Mouse (Mus musculus) c-Kit-positive CD71-negative TER-119-negative erythroid progenitor cells, embryonic 14.5 days (primary cell): ENCODE measurements around the gene Epha1.
A peak's percentile ranks its signal among the peaks of the same experiment; 100 is the strongest.

Source experiments
- DNase-seq: peaks from one replicate; pipeline ENCODE4 v3.0.0-alpha.2; 2013; ENCODE audit warnings: low read depth

Gene Epha1

GRCm38 (mm10) chr6:42372816-42373547, at the start of gene Epha1:
Gene Epha1 (minus strand): TSS chr6:42373268.
- no peak for DNase-seq

DNA sequence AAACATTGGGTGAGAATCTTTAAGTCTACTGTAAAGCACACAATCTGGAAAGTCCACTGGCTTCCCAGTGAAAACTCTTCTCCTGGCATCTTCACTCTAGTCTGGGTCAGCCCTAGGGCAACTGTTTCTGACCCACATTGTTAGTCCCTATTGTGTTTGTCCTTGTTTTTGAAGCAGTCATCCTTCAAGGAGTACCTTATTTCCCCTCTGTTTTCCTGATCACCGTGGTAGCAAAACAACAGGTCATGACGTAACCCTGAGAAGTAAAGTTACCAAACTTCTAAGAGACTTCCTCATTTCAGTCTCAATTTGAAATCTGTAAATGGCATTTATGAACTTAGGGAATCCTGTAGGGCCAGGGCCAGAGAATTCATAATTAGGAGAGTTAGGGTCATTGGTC, 48.4 kb upstream of the Epha1 start:
- peak; percentile 39 for DNase-seq

- no peak for DNase-seq
Observed at GRCm38 (mm10) chr6:42419443-42419842, 46.4 kb upstream of the Epha1 start.

DNA sequence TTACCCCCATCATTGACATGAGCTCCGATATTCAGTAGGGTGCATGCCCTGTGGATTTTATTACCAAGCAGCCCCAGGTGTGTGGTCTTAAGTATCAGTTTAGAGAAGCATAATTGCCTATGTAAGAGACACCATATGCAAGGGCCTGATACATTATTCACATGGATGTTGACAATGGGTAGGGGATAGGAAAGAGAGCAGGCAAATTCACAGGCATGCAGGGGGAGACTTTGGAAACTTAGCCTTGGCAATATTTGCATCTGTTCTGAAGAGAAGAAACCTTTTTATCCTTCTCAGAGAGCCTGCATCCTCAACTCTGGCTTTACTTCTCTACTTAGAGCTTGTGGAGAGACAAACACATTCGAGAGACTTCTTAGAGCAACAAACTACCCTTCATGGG, 32.1 kb upstream of the Epha1 start, which contains the start of gene Tas2r135:
Gene Tas2r135 (plus strand): TSS at position 301 of the 400 bp plus-strand sequence.
- DNase-seq: no peak

DNA sequence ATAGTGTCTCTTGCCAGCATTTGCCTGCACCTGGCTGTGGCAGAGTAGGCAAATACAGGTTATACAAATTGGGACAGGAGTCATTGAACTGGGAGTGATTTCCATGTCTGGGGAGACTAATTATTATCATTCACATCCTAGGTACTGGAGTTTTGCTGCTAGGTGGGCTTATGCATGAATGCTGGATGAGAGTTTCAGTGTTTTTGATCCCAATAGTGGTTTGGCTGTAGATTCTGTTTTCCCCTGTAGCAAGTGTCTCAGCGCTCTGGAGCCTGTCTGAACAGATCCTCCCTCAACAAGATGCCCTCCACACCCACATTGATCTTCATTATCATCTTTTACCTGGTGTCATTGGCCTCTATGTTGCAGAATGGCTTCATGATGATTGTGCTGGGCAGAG, 26.9 kb upstream of the Epha1 start, which contains the start of gene Tas2r143:
Gene Tas2r143 (plus strand): TSS at position 301 of the 400 bp plus-strand sequence.
- DNase-seq: no peak

DNA sequence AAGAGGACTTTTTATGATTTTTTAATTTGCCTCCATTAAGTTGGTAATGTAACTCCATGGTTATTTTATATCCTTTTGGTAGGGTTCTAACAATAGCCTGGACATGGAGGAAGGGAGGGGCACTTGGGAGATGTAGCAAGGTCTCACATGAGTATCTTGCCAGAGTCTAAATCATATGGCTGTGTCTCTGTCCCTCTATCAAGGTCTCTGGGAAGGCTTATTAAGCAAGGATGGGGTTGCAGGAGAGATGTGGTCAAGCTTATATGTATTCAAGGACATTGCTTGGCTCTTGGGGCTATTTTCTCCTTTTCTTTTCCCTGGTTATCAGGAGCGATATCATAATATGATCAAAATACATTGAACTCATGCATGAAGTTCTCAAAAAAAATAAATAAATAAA, 25.9 kb upstream of the Epha1 start:
- no peak for DNase-seq

DNA sequence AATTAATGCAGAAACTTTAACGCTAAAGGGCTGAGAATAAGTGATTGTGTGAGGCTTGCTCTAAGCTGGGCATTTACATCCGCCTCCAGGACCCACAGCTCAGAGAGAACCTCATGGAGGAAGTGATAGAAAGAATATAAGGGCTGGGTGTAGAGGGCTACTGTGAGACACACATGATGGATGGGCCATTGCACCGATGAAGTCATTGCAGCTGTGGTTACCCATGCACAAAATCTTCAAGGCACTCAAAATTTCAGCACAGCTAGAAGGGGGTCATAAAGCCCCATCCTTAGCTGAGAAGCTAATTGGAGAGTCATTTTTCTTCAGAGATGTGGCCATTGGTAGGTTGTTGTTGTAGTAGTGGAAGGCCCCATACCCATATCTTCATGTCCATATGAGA, 25.2 kb upstream of the Epha1 start:
- DNase-seq: no peak

DNA sequence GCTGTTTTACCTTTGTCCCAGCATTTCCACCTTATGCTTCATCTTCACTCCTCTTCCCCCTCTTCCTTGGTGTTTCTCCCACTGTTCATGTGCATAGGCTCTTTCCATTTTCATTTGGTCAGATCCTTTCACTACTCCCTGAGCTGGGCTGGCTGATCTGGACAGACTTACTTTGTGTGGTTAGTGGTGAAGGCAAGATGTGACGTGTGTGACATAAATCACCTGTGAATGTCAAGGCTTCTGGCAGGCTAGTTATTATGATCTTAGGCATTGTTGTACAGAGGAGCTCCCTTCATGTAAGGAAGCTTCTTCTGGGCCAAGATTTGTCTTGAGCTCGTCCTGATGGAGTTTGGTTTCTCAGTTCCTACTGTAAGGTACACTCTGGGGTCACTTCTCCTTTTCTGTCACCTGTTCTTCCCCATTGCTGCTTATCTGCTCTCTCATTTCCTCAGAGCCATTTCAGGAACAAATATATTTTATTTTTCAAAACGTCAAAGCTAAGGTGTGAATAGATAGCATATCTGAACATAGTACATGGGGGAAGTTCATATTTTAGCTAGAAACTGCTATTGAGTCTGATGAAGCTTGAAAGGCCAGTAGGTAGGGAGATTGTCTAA, 24.1 kb upstream of the Epha1 start:
- DNase-seq: no peak

DNA sequence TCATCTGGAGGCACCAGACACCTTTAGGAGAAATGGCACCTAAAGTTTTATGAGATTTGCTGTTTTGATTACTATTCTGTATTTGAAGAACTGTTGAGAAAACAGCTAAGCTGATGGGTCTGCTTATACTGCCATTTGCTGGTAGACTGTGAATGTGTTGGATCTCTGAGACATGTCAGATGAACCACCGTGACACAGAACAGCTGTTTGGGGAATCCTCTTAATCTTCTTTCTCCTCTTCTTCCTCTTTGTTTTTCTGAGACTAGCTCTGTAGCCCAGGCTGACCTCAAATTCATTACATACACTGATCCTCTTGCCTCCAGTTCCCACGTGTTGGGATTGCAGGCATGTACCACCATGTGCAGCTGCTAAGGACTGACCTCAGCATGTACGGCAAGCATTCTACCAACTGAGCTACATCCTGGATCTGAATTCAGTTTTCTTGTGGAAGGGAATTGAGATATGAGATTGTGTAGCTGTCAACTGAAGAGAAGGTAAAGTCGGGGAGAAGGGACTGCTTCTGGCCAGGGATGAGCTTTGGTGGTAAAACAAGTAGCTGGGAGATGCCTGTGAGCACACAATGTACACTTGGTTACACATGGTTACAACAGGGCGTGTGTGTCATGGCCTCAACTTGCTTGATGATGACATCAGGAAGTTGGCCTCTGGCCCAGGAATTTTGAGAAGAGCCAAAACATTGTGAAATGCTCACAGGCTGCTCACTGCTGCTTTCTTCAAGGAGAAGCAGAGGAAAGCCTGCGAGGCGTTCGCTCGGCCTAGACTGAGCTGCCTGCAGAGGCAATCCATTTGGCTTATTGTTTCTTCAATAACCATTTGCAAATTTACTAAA, 23.1 kb upstream of the Epha1 start:
- DNase-seq: no peak

- DNase-seq: no peak
Observed at GRCm38 (mm10) chr6:42391796-42392330, 18.8 kb upstream of the Epha1 start.

DNA sequence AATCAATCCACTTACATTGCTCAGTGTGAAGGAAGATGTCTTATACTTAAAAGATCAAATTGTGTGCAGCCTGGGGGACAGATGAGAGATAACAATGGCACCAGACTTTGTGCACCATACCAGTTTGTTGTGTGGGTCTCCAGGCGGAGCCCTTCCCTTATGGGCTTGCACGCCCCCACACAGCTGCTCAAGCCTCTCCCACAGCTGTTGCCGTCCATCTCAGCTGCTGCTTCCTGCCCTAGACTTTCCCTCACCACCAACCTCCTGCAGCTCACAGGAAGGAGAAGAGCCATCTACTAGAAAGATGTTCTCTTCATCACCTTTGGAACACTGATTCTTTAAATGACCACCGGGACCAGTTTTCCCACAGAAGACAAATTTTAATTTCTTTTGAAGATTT, 12.6 kb upstream of the Epha1 start:
- no peak for DNase-seq

- DNase-seq: no peak
Observed at GRCm38 (mm10) chr6:42383360-42383759, 10.3 kb upstream of the Epha1 start.

- no peak for DNase-seq
Observed at GRCm38 (mm10) chr6:42381916-42382381, 8.9 kb upstream of the Epha1 start.

- DNase-seq: no peak
Observed at GRCm38 (mm10) chr6:42381221-42381620, 8.2 kb upstream of the Epha1 start.

- DNase-seq: no peak
Observed at GRCm38 (mm10) chr6:42380416-42381144, 7.5 kb upstream of the Epha1 start.

DNA sequence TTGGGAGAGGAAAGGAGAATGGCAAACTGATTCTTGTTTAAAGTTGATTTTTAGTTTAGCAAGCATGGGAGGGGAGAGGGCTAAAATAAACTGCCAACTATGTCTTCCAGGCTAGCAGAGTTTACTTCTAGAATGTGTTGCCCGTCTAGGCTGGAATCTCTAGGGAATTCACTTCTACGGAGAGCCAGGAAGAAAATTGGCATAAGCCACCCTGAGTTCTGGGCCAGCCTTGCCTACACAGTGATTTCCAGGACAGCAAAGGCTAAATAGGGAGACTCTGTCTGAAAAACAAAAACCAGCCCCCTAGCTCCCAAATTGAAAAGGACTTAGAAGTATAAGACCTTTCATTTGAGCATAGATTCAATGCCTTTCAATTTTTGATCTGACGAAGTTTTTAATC, 6.5 kb upstream of the Epha1 start:
- DNase-seq: no peak

DNA sequence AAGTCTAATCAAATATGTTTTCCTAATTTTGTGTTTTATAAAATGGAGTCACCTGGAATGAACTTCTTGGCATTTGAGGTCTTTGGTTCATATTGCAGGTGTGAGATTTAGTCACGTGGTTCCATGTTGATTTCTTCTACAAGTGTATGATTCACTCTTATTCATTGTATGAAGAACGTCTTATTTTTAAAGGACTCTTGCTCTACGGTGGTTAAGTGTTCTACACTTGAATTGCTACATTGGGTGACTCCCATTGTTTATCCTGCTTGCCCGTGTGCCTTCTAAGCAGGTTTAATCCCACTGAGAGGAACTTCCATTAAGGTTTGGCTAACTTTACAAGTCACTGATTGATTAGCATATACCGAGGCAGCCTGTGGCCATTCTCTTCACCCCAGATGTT, 4.2 kb upstream of the Epha1 start:
- no peak for DNase-seq

DNA sequence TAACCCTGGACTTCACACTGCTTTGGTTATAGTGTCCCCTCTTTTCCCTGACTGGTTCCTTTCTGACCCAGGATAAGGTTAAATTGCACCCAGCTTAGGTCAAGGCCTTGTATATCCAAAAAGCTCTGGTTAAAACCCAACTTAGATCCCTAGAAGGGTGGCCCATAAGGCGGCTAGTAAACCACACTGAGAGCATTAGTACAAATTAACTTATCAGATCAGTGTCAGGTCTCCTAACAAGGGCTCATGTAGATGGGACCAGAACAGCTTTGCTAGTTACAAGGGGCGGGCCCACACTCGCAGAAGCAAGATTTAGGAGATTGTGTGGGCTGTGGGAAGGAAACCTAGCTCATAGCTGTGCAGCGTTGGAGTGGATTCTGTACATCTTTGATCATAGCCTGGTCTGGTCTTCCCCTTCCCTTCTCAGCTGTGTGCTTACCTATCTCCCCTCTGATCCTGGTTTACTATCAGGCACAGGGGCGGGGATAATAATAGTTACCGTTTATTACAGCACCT, 3.5 kb upstream of the Epha1 start:
- DNase-seq: no peak

- DNase-seq: no peak
Observed at GRCm38 (mm10) chr6:42376016-42376415, 2.9 kb upstream of the Epha1 start.

DNA sequence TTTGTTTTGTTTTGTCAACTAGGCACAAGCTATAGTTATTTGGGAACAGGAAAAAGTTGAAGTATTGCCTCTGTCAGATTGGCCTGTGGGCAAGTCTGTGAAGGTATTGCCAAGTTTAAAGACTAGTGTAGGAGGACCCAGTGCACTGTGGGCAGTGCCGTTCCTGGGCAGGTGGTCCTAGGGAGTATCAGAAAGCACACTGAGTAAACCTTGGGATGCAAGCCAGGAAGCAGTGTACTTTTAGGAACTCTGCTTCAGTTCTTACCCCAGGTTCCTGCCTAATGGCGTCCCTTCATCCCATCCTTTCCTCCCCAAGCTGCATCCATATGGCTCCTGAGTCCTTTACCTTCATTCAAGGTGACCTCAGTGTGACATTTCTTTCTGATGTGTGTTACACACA, 2.1 kb upstream of the Epha1 start:
- DNase-seq: no peak

DNA sequence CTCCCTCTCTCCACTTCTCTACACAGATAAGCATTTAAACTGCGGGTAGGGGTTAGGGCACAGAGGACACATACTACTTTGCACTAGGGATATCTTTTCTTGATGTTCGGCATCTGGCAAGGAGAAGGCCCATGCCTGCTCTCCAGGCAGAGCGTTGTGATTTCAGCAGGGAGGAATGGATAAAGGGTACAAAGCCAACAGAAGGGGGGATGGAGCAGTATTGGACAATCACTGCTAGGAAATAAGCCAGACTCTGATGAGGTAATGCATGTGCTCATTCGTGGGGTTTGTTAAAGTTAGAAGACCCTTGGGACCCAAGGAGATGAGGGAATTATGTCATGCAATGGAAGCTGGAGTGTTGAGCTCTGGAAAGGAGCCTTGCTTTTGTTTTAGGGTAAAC, 1.6 kb upstream of the Epha1 start:
- DNase-seq: no peak
